Mouse (Mus musculus) testis, adult 2 months (tissue): Measurements from ENCODE around the gene Eva1b. TPM values are rescaled to one million over a fixed set of nuclear protein-coding genes. Genes with fewer than 3 reads are reported as not detected.
"Not testable (repeated sequence)": the region's sequence is repeated elsewhere in the genome, so short reads cannot be mapped to it uniquely, and the experiment has no call there.

Experiments
- H3K27ac ChIP-seq: fragments of 200-500 bp; 2 replicates; pipeline ENCODE4 v1.5.1; 2012; ENCODE audit warnings: low read depth, low read length; ENCODE audit not compliant: control insufficient read depth, insufficient read depth
- H3K27me3 ChIP-seq: fragments of 200-500 bp; 2 replicates; pipeline ENCODE4 v1.6.1; 2012; ENCODE audit warnings: mild to moderate bottlenecking, low read length, moderate library complexity; ENCODE audit not compliant: control insufficient read depth, insufficient read depth
- H3K36me3 ChIP-seq: fragments of 200-500 bp; 2 replicates; pipeline ENCODE4 v1.6.1; 2012; ENCODE audit warnings: mild to moderate bottlenecking, low read length; ENCODE audit not compliant: control insufficient read depth, insufficient read depth
- H3K4me1 ChIP-seq: fragments of 200-500 bp; 2 replicates; pipeline ENCODE4 v1.6.1; 2012; ENCODE audit warnings: low read length; ENCODE audit not compliant: control insufficient read depth, insufficient read depth
- H3K4me3 ChIP-seq: fragments of 200-500 bp; 2 replicates; pipeline ENCODE4 v1.5.1; 2012; ENCODE audit warnings: low read depth, mild to moderate bottlenecking, low read length, moderate library complexity, mixed read lengths; ENCODE audit not compliant: control insufficient read depth
- CTCF ChIP-seq: fragments of 200-500 bp; IDR thresholded peaks from 2 replicates; pipeline ENCODE4 v1.5.1; 2012; ENCODE audit warnings: low read depth, mild to moderate bottlenecking, inconsistent platforms, low read length, moderate library complexity; ENCODE audit not compliant: control insufficient read depth, insufficient read depth, insufficient replicate concordance
- POLR2A ChIP-seq: fragments of 200-500 bp; IDR thresholded peaks from 2 replicates; pipeline ENCODE4 v1.6.1; 2012; ENCODE audit warnings: low read depth, mild to moderate bottlenecking, inconsistent platforms, low read length, moderate library complexity; ENCODE audit not compliant: control insufficient read depth
- polyA plus RNA-seq: library from polyadenylated mRNA; depleted of rRNA; stranded (reverse); fragments of >200 nt; gene quantifications from 2 replicates; pipeline ENCODE4 v1.2.3, GENCODE M21; 2012

The Eva1b gene
- polyA plus RNA-seq, 1 experiment: 6.2 TPM

DNA sequence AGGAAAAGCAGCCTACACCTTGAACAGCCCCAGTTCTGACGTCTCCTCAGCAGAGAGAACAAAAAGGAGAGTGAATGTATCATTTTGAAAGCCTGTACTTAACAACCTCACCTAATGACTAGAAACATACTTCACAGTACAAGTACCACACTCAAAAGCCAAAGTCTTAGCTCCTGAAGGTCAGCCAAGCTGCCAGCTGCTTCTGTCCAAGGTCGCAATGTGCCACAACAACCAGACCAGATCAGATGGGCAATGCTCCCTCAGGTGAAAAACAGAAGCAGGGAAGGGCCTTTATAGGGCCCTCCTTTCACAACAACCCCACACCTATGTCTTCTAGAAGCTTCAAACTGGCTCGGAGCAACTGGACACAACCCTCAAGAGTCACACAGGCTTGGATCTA is 18.5 kb downstream of the Eva1b start:
- H3K4me3 ChIP-seq: no peak overlapping the region
- peaks cover 15% of the 10 kb centered on the region for H3K4me1 ChIP-seq
- no peaks in the 10 kb centered on the region for H3K36me3 ChIP-seq
- no peaks in the 10 kb centered on the region for H3K27me3 ChIP-seq
- TF ChIP-seq POLR2A: no peak
- peak overlapping the region; percentile 49 for H3K27ac ChIP-seq

DNA sequence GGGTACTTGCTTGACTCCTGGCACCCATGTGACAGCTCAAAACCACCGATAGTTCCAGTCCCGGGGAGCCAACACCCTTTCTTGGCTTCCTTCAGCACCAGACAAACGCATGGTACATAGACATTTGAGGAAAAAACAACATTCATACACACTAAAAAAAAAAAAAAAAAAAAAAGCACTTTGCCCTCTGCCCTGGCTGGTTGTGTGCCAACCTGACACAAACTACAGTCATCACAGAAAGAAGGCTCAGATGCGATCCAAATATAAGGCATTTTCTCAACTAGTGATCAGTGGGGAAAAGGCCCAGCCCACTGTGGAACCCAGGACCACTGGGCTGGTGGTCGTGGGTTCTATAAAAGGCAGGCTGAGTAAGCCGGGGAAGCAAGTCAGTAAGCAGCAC is 21.3 kb downstream of the Eva1b start:
- no peaks in the 10 kb centered on the region for H3K27me3 ChIP-seq
- H3K36me3 ChIP-seq: no peaks in the 10 kb centered on the region
- TF ChIP-seq CTCF (no peak), POLR2A (no peak)
- no peaks in the 10 kb centered on the region; the same call in 1 of the 2 replicates for H3K4me1 ChIP-seq
- no peak overlapping the region for H3K27ac ChIP-seq
- no peak overlapping the region for H3K4me3 ChIP-seq

DNA sequence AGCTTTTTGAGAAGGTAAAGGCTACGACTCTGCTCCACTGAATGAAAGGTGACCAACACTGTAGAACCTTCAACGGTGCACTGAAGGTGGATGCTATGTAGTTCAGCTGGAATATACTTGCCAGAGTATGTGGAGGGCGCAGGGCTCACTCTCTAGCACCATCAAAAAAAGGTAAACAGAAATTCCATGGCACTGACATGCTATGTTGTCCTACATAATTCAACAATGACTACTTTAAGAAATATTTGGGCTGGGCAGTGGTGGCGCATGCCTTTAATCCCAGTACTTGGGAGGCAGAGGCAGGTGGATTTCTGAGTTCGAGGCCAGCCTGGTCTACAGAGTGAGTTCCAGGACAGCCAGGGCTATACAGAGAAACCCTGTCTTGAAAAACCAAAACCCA is 23.2 kb downstream of the Eva1b start:
- H3K27me3 ChIP-seq, H3K36me3 ChIP-seq, H3K4me3 ChIP-seq, H3K4me1 ChIP-seq, H3K27ac ChIP-seq: not testable (repeated sequence)

DNA sequence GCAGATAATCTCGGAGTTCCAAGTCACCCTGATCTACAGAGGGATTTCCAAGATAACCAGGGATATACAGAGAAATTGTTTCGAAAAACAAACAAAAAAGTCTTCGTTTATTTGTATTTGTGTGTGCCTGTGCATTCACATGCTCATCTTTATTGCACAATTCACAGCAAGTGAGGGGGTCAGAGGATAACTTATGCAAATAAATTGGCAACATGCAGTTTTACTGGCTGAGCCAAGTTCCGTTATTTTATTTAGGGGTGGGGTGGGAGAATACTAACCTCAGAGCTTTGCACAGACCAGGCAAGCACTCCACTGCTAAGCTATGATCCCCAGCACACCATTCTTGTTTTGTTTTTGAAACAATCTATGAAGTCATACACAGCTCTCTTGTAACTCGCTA is 26.3 kb downstream of the Eva1b start:
- Histone ChIP-seq H3K4me3 (no peak overlapping the region), H3K27ac (no peak overlapping the region), H3K27me3 (no peaks in the 10 kb centered on the region), H3K4me1 (no peaks in the 10 kb centered on the region), H3K36me3 (peaks cover 3% of the 10 kb centered on the region)
- TF ChIP-seq CTCF (no peak), POLR2A (no peak)

DNA sequence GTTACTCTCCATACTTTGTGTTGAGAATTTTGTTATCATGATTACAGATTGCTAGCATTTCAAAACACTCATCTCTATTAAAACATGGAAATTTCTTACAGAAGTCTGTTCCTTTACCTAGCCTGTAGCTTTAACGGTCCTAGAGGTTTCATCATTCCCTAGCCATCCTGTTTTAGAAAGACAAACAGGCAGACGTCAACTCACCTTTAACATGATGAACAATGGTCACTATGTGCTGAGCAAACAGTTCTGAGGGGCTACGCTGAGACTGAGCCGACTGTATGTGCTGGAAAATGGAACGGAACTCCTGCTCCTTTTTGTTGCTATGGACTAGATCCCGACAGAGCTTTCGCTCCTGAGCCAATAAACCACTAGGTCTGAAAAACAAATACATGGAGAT is 28.4 kb downstream of the Eva1b start:
- H3K4me3 ChIP-seq, H3K36me3 ChIP-seq, H3K27me3 ChIP-seq, H3K27ac ChIP-seq, H3K4me1 ChIP-seq: not testable (repeated sequence)

DNA sequence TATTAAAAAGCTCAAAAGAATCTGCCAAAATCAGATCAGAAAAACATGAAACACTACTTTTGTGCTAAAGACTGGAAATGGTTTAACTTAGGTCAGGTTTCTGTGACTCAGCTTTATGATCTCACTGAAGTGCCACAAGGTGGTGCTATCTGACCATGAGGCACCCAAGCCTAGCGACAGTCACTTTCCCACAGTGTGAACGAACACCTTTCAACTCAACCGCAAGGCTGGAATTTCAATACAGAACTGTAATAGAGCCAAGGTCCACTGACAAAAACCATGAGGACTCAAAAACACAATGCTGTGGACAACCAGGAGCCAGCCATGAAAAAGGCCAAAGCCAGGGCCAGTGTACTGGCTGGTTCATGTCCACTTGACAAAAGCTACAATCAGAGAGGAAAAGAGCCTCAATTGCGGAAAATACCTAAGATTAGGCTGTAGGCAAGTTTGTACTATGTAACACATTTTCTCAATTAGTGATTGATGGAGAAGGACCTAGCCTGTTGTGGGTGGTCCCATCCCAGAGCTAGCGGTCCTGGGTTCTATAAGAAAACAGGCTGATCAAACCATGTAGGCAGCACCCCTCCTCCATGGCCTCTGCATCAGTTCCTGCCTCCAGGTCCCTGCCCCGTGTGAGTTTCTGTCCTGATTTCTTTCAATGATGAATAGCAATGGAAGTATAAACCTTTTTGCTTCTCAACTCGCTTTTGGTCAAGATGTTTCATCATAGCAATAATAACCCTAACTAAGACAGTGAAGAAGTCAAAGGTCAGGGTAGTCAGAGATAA is 33.8 kb downstream of the Eva1b start:
- H3K4me3 ChIP-seq: peak overlapping the region; percentile 35
- no peak; the same call in 1 of the 2 replicates for TF ChIP-seq POLR2A
- TF ChIP-seq CTCF: peak; percentile 51; the same call in 1 of the 2 replicates
- H3K27me3 ChIP-seq: no peaks in the 10 kb centered on the region
- peak overlapping the region; percentile 55 for H3K27ac ChIP-seq
- H3K36me3 ChIP-seq: peaks cover 3% of the 10 kb centered on the region; the same call in 1 of the 2 replicates
- no peaks in the 10 kb centered on the region; the same call in 1 of the 2 replicates for H3K4me1 ChIP-seq

DNA sequence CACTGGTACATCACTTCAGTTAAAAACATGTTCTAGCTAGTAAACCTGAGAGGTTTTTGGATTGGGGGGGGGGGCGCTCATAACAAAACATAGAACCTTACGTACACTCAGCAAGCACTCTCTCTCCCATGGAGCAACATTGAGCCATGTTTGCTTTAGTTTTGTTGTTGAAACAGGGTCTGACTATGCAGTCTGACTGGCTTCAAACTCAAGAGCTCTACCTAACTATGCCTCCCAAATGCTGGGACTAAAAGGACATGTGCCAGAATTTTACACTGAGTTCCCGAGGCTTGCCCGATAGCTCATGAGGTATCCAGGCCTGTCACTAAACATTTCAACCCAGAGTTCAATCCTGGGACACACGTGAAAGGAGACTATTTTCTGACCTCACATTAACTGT is 35.5 kb downstream of the Eva1b start:
- Histone ChIP-seq H3K27ac (no peak overlapping the region), H3K4me1 (no peaks in the 10 kb centered on the region; the same call in 1 of the 2 replicates)
- TF ChIP-seq POLR2A (no peak), CTCF (no peak)

DNA sequence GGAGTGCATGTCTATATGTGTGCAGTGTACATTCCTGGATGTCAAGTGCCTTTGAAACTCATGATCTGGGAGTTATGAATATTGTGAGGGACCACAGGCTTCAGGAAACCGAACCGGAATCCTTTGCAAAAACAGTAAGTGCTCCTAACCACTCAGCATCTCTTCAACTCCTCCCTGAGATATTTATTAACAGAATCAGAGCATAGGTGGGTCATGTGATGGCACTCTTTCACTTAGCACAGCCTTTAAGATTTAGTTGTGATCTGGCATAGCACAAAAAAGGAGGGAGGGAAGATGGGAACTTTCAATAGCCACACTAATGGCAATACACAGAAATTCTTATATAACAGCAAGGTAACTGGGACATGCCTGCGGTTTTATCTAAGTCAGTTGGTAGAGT is 39.6 kb downstream of the Eva1b start:
- Histone ChIP-seq H3K36me3 (peaks cover 1% of the 10 kb centered on the region; the same call in 1 of the 2 replicates), H3K4me1 (no peaks in the 10 kb centered on the region), H3K27ac (no peak overlapping the region), H3K27me3 (no peaks in the 10 kb centered on the region), H3K4me3 (no peak overlapping the region)
- no peak for TF ChIP-seq POLR2A
- no peak for TF ChIP-seq CTCF

More for the DNA sequence above, 35.5 kb downstream of the Eva1b start:
- Histone ChIP-seq H3K36me3 (no peaks in the 10 kb centered on the region; the same call in 1 of the 2 replicates), H3K27me3 (no peaks in the 10 kb centered on the region), H3K4me3 (no peak overlapping the region)
